Mouse (Mus musculus) left cerebral cortex, adult 2 months (tissue): ENCODE results near the gene Slc35e3. TPM values are rescaled to one million over a fixed set of nuclear protein-coding genes. Genes with fewer than 3 reads are reported as not detected.

Source experiments
- DNase-seq, 2 experiments: peaks; one replicate each; pipeline ENCODE4 v3.0.0; 2021 to 2022; ENCODE audit warnings: low spot score in 2 of 2, mixed read lengths in 1 of 2; ENCODE audit errors: extremely low spot score in 1 of 2
- H3K27ac ChIP-seq: fragments of 200-600 bp; 2 replicates; pipeline ENCODE4 v1.8.1; 2022
- H3K4me3 ChIP-seq: fragments of 200-600 bp; 2 replicates; pipeline ENCODE4 v1.8.1; 2022
- CTCF ChIP-seq: fragments of 200-600 bp; IDR thresholded peaks from 2 replicates; pipeline ENCODE4 v1.8.1; 2022; ENCODE audit warnings: antibody characterized with exemption, mild to moderate bottlenecking, moderate library complexity
- intact Hi-C: fragments of 180-260 bp; cut with DNase I; formaldehyde crosslinking; loops from one replicate; pipeline ENCODE4 v1.15.1; 2025
- total RNA-seq, 2 experiments: library from RNA; stranded (reverse); gene quantifications; 2 replicates each; pipeline ENCODE4 v1.2.3; 2021

The Slc35e3 gene
- total RNA-seq, 2 experiments from 2014 or later, result 27.7 to 28.8 TPM

DNA sequence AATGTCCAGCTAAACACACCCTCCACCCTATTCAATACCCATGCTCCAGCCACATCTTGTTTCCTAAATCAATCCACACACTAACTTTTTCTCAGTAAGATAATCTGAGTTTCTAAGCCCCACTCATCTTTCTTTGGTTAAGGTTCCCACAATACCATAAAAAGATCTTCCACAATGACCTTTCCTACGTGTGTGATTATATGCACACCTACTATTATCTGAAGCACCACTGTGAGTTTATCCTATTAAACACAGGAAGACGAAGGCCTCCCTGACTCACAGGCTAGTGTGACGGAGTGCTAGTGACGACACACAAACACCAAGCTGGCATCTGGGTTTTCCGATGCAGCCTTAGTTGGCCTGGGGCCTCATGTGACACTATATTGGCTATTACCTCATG, 53.2 kb downstream of the Slc35e3 start:
- no peak for TF ChIP-seq CTCF
- Histone ChIP-seq H3K27ac (no peak overlapping the region), H3K4me3 (no peak overlapping the region)
- intact Hi-C loops, result loop anchor here (5.0 to 10.0 kb wide), 2 partner anchors 331 to 638 kb away; no protein-coding TSS in a partner anchor
- DNase-seq, result no peak

DNA sequence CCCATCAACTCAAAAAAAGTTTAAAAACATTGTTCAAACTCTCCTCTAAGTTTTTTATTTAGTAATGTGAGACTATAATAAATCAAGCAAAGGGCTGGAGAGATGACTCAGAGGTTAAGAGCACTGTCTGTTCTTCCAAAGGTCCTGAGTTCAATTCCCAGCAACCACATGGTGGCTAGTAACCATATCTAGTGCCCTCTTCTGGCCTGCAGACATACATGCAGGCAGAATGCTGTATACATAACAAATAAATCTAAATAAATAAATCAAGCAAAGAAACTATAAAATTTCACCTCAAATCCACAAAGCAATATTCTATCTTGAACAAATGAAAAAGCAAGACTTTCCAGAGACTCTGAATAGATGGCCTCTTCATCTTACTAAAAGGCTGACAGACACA, 54.0 kb downstream of the Slc35e3 start:
- peak; percentile 37 for TF ChIP-seq CTCF
- intact Hi-C loops, result loop anchor here (5.0 to 10.0 kb wide), 2 partner anchors 330 to 637 kb away; no protein-coding TSS in a partner anchor
- no peak for DNase-seq
- H3K4me3 ChIP-seq, result no peak overlapping the region
- H3K27ac ChIP-seq, result no peak overlapping the region

- intact Hi-C loops, result loop anchor here (5.0 to 10.0 kb wide), 2 partner anchors 329 to 637 kb away; no protein-coding TSS in a partner anchor
- TF ChIP-seq CTCF, result no peak
Measured at GRCm38 (mm10) chr10:117691389-117691968, 54.7 kb downstream of the Slc35e3 start.

GRCm38 (mm10) chr10:117690770-117691296, 55.3 kb downstream of the Slc35e3 start:
- intact Hi-C loops, result loop anchor here (5.0 to 10.0 kb wide), 2 partner anchors 329 to 636 kb away; no protein-coding TSS in a partner anchor
- no peak for DNase-seq
- TF ChIP-seq CTCF, result no peak
- Histone ChIP-seq H3K4me3 (no peak overlapping the region), H3K27ac (no peak overlapping the region)

More at GRCm38 (mm10) chr10:117691389-117691968, 54.7 kb downstream of the Slc35e3 start:
- DNase-seq, result no peak
- H3K4me3 ChIP-seq, result no peak overlapping the region
- no peak overlapping the region for H3K27ac ChIP-seq

- intact Hi-C loops, result loop anchor here (5.0 to 10.0 kb wide), 2 partner anchors 328 to 635 kb away; no protein-coding TSS in a partner anchor
- H3K27ac ChIP-seq, result no peak overlapping the region
- no peak overlapping the region for H3K4me3 ChIP-seq
- no peak for DNase-seq
- no peak for TF ChIP-seq CTCF
Measured at GRCm38 (mm10) chr10:117690101-117690352, 56.1 kb downstream of the Slc35e3 start.

DNA sequence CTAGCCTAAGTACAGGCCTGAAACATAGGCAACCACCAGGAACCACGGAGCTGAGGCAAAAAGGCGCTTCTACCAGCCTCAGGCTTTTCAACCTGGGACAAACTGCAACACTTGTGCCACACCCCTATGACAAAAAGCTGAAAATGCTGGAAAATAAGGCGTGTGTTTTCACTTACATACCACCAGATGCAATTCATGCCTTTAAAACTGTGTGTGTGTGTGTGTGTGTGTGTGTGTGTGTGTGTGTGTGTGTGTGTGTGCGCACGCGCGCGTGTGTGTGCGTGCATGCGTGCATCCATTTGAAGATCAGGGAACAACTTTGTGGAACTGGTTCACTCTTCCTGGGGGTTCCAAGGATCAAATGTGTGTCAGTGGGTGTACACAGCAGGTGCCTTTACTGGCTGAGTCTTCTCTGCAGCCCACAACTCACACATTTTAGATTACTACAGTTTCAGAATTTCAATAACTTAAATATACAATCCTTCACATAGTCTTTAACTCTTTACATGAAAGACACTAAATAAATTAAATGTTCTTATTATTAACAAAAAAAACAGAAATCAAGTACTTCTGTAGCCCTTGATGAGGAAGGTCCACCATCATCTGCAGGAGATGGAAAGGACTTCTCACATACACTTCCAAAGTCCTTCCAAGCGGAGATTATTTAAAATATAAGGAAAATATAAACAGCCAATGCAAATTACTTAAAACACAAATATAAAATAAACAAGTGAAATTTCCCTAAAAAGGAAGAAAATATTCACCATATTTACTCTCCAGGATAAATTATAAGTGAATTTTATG, 56.7 kb downstream of the Slc35e3 start:
- H3K4me3 ChIP-seq, result no peak overlapping the region
- no peak for TF ChIP-seq CTCF
- intact Hi-C loops, result loop anchor here (5.0 to 10.0 kb wide), 2 partner anchors 327 to 635 kb away; no protein-coding TSS in a partner anchor
- H3K27ac ChIP-seq, result no peak overlapping the region
- no peak for DNase-seq

DNA sequence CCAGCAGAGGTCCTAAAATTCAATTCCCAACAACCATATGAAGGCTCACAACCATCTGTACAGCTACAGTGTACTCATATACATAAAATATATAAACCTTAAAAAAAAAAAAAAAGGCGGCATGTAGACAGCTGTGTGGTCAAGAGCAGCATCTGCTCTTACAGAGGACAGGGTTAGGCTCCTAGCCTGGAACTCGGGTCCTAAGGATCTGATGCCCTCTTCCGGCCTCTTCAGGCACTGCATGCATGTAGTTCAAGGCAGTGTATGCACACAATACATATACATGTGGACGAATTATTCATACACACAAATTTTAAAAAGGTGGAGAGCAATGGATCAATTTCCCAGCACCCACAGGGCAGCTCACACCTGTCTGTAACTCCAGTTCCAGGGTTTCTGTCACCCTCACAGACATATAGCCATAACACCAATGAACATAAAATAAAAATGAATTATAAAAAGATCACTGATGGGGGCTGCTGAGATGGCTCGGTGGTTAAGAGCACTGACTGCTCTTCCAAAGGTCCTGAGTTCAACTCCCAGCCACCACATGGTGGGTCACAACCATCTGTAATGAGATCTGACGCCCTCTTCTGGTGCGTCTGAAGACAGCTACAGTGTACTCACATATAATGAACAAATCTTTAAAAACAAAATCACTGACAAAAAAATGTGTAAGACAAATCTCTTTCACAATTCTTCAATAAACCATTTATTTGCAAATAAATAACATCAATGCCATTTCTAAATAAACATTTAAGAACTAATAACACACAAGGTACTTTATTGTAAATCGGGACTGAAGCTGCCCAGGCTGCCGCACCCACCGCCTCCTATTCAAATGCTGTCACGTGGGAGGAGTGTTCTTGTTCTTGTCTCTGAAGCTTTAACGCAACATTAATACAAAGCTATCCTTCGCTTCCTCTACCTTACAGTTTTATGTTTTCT, 57.7 kb downstream of the Slc35e3 start:
- Histone ChIP-seq H3K27ac (no peak overlapping the region), H3K4me3 (no peak overlapping the region)
- intact Hi-C loops, result no loop called here
- DNase-seq, result no peak
- peak; percentile 39 for TF ChIP-seq CTCF

DNA sequence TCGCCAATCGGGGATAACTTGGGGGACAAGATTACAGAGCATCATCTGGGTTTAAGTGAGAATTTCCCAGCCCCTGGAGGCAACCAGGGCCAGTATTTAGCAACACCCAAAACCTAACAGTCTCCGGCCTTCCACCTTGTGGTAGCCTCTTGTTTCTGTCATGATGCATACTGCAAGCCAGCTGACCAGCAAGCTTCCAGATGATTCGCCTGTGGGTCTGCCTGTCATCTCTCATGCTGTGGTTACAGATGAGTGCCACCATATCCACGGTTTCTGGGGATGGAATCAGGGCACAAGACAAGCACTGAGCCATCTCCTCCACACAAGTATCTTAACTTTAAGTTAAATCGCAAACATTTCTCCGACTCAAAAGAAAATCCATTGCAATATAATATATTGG, 58.6 kb downstream of the Slc35e3 start:
- DNase-seq, result no peak
- intact Hi-C loops, result no loop called here
- no peak for TF ChIP-seq CTCF

GRCm38 (mm10) chr10:117687018-117687417, 59.1 kb downstream of the Slc35e3 start:
- Histone ChIP-seq H3K4me3 (no peak overlapping the region), H3K27ac (no peak overlapping the region)
- no peak for TF ChIP-seq CTCF
- no peak for DNase-seq
- intact Hi-C loops, result no loop called here

More for the DNA sequence above, 58.6 kb downstream of the Slc35e3 start:
- H3K4me3 ChIP-seq, result no peak overlapping the region
- H3K27ac ChIP-seq, result no peak overlapping the region

- no peak overlapping the region for H3K27ac ChIP-seq
- no peak for DNase-seq
- no peak overlapping the region for H3K4me3 ChIP-seq
- intact Hi-C loops, result no loop called here
- no peak for TF ChIP-seq CTCF
Measured at GRCm38 (mm10) chr10:117685849-117686591, 60.1 kb downstream of the Slc35e3 start.
